Mouse (Mus musculus) layer of hippocampus, postnatal 36 days (tissue): ENCODE measurements at regions not wholly inside any gene's neighbourhood (a gene's known extent, or its start where the extent isn't known, plus 50 kb on each side); places are given as distances from the start of the nearest gene placed in this dataset.

Experiments used
- DNase-seq, 2 experiments: peaks; one replicate each; pipeline ENCODE4 v3.0.0; 2022

- DNase-seq = no peak
These were observed 221.0 kb downstream of the Abcc12 start for GRCm38 (mm10) chr8:86359518-86359917.

GRCm38 (mm10) chr8:86353816-86354215 is 226.7 kb downstream of the Abcc12 start:
- DNase-seq = no peak

- no peak for DNase-seq
These were observed 228.8 kb downstream of the Abcc12 start for GRCm38 (mm10) chr8:86351545-86352190.

GRCm38 (mm10) chr8:86350128-86350527 is 230.4 kb downstream of the Abcc12 start:
- no peak for DNase-seq

GRCm38 (mm10) chr8:86342016-86342684 is 238.3 kb downstream of the Abcc12 start:
- no peak for DNase-seq

GRCm38 (mm10) chr8:86338574-86339264 is 241.8 kb downstream of the Abcc12 start:
- DNase-seq = no peak

GRCm38 (mm10) chr8:86331383-86331782 is 249.1 kb downstream of the Abcc12 start:
- no peak for DNase-seq

GRCm38 (mm10) chr8:86328626-86329025 is 251.9 kb downstream of the Abcc12 start:
- DNase-seq = peak; percentile 48 to 57

- DNase-seq = no peak
These were observed 252.5 kb downstream of the Abcc12 start for GRCm38 (mm10) chr8:86327982-86328381.

- DNase-seq = no peak
These were observed 255.4 kb downstream of the Abcc12 start for GRCm38 (mm10) chr8:86325040-86325439.

GRCm38 (mm10) chr8:86324542-86324941 is 255.9 kb downstream of the Abcc12 start:
- no peak for DNase-seq

- no peak for DNase-seq
These were observed 256.7 kb downstream of the Abcc12 start for GRCm38 (mm10) chr8:86323823-86324222.

GRCm38 (mm10) chr8:86322494-86322893 is 258.0 kb downstream of the Abcc12 start:
- DNase-seq = no peak

GRCm38 (mm10) chr8:86320938-86321337 is 259.5 kb downstream of the Abcc12 start:
- no peak for DNase-seq

- no peak for DNase-seq
These were observed 262.0 kb downstream of the Abcc12 start for GRCm38 (mm10) chr8:86318531-86318930.

- DNase-seq = no peak
These were observed 264.2 kb downstream of the Abcc12 start for GRCm38 (mm10) chr8:86316236-86316635.

- no peak for DNase-seq
These were observed 271.0 kb downstream of the Abcc12 start for GRCm38 (mm10) chr8:86309460-86309859.

- no peak for DNase-seq
These were observed 273.1 kb downstream of the Abcc12 start for GRCm38 (mm10) chr8:86307339-86307738.

GRCm38 (mm10) chr8:86301885-86302509 is 278.5 kb downstream of the Abcc12 start:
- DNase-seq = no peak

- no peak for DNase-seq
These were observed 291.6 kb downstream of the Abcc12 start for GRCm38 (mm10) chr8:86288713-86289384.

GRCm38 (mm10) chr8:86282922-86283321 is 297.6 kb downstream of the Abcc12 start:
- no peak for DNase-seq

GRCm38 (mm10) chr8:86280093-86280721 is 300.3 kb downstream of the Abcc12 start:
- DNase-seq = no peak
